Mouse (Mus musculus): ENCODE data around the gene Ghdc.

The Ghdc gene

DNA sequence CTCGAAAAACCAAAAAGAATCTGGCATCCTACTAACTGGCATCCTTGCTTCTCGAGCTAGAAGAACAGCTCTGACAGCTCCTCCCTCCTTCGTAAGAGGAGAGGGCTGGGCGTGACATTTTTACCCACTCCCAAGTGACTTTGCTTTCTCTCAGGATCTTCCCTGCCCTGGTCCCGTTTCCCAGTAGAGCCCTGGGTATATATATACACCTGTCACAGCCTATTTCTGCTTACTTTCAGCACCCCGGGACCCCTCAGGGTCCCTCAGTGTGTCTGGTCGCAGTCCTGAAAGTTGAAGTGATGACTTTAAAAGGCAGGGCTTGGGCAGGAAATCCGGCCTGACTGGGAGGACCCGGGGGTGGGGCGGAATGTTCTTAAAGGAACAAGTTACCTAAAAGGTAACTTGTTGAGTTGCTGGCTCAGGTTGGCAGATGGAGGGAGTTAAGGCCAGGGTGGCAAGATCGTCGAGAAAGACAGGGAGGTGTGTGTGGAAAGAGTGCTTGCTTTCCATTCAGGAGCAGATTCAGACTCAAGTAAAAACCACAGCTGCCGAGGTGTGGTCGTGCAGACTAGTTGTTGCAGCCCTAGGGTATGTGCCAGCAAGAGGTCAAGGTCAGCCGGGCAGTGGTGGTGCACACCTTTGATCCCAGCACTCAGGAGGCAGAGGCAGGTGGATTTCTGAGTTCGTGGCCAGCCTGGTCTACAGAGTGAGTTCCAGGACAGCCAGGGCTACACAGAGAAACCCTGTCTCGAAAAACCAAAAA lies at the start of gene Ghdc:
Gene Ghdc (minus strand): TSS at position 312 of the 763 bp plus-strand sequence.
- DNase-seq: peak; percentile 95

DNA sequence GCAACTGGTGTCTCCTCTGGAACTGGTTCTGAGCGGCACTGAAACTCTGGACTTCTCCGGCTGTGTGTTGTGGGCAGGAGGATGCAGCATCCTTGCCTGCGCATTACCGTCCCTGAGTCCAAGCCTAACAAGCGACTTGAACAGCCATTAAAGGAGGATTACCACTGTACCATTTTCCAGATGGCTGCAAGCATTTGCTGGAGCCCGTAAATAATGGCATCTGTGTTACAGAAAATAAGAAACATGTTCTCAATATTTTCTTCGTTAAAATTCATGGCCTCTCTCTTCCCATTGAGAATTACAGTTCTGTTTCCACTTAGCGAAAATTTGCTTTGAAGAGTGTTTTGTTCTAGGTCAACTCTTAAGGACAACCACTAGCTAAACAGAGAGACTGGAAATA lies 49.3 kb upstream of the Ghdc start:
- no peak for DNase-seq

DNA sequence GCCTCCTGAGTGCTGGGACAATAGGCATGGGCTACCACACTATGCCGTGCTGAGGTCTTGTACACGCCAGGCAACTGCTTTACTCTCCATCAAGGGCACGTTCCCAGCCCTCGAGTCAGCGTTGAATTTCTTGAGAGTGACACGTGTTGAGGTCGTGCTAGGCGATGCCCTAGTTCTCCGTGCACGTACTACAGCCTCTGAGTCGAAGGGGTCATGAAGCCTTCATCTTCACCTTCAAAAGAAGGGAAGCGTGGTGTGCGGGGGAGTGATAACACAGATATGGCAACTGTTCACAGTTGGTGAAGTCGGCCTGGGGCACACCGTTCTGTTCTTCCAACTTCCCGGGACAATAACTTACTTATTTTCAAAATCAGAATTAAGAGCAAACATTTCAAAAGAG lies 48.9 kb upstream of the Ghdc start:
- no peak for DNase-seq

DNA sequence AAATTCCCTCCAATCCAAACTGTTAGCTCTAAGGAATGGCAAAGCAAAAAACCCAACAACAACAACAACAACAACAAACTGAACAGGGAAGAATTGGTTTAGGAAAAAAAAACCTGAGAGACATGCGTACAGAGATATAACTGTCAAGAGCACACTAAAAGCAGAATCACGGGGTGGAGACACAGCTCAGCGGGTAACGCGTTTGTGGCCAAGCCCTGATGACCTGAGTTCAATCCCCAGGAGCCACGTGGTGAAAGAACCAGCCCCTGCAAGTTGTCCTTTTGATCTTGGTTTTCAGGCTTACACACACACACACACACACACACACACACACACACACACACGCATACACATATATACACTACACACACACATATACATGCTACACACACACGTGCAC lies 48.3 kb upstream of the Ghdc start:
- DNase-seq: no peak

DNA sequence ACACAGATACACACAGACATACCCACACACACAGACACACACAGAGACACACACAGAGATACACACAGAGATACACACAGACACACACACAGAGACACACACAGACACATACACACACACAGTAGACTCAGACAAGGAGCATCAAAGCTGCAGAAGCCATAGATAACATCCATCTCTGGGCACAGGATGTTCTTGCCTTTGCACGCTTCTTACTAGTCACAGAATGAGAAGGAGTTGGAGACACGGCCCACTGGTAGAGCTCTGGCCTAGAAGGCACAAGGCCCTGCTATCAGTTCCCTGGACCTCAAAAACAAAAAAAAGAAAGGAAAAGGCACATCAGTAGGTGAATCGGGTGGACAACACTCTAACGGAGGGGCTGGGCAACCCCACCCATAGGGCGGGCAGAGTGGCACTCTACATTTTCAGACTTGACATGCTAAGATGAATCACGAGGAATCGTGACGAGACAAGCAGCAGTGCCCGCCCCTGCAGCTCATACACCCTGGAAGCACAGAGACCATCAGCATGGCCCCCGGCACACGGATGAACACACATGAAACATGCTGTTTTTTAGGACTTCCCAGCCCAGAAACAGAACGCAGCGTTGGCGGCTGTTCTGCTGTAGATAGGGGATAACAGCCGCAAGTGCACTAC lies 47.7 kb upstream of the Ghdc start:
- DNase-seq: no peak

DNA sequence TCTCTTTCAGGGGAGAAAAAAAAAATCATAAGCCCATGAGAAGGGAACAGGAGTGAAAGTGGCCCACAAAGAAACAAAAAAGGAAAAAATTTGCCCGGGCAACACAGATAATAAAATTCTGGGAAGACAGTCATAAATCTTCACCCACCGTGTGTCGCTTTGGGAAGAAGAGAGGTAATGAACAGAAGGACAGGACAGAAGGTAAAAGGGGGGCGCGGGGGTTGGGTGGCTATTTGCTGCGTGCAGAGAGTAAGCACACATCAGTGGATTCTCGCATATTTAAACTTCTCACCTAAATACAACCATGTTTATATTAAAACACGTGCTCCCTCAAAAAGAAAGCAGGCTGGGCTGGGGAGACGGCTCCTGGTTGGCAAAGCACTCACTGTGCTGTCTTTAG lies 46.6 kb upstream of the Ghdc start:
- DNase-seq: no peak

DNA sequence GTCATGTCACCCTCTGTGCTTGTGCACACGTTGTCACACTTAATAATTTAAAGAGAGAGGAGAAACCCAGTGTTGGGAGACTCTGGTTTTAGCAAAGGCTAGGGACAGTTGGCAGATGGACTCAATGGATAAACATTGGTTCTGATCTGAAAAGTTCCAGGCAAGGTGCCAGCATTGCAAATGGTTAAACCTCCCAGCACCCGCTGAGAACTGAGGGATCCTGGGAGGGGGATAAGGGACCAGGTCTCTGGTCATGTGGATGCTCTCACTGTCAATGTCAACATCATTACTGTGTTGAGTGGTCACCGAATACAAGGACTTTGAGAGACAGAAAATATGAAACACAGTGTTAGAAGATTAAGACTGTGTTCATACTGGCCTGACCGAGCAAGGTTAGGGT lies 46.0 kb upstream of the Ghdc start:
- peak; percentile 76 for DNase-seq

DNA sequence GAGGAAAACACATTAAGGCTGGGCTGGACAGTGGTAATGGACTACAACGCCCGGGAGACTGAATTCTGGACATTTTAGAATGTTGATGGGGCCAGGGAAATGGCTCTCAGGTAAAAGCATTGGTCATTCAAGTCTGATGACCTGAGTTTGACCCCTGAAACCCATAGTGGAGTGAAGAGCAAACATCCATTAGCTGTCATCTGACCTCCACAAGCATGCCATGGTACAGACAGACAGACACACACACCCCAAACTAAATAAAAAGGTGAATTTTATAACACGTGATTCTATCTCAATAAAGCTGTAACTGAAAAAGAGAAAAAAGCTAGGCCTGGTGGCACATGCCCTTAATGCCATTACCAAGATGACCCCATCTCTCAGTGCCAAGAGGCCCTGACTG lies 45.6 kb upstream of the Ghdc start:
- DNase-seq: no peak

DNA sequence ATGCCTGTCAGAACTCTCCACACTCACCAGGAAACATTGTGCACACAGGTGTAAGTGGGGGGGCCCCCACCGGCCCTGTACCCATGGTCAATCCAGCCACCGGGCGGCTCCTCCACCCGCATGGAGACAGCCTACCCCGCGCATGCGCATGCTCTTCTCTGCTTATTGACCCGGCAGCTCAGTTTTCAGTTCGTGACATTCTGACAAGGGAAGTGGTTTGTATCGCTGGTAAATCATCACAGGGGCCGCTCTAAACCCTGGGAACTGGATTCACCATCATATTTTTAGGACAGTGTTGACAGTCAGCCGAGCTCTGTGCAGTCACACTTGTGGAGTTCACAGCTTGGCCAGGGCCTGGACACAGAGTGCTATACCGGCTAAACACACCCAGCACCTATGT lies 43.7 kb upstream of the Ghdc start:
- peak; percentile 86 for DNase-seq

DNA sequence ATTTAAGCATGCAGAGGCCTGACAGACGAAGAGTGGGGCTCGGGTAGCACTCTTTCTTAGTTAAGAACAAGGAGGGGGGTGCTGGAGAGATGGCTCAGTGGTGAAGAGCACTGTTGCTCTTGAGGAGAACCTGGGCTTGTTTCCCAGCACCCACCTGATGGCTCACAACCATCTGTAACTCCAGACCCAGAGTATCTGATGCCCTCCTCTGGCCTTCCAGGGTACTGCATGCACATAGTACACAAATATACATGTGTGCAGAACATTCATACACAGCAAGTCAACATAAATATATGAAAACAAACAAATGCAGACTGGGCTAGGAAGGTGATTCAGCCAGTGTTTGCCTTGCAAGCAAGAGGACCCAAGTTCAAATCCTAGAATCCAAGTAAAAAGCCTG lies 40.4 kb upstream of the Ghdc start:
- DNase-seq: no peak

DNA sequence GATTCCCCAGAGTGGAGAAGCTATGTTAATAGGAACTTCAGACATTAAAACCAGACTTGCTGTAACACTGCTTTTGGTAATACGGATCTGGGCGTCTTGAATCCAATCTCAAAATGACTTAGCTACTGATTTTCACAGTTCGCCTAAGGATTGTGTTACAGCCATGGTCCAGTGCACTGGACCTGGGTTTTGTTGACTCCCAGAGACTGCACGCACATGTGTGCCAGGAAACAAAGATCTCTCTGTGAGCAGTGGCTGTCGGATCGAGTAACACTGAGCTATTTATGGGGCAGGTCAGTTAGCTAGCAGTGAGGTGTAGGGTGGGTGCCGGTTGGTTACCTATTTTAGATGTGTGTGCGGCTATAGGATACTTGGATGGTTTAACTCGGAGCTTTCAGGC lies 39.8 kb upstream of the Ghdc start:
- peak; percentile 84 for DNase-seq

DNA sequence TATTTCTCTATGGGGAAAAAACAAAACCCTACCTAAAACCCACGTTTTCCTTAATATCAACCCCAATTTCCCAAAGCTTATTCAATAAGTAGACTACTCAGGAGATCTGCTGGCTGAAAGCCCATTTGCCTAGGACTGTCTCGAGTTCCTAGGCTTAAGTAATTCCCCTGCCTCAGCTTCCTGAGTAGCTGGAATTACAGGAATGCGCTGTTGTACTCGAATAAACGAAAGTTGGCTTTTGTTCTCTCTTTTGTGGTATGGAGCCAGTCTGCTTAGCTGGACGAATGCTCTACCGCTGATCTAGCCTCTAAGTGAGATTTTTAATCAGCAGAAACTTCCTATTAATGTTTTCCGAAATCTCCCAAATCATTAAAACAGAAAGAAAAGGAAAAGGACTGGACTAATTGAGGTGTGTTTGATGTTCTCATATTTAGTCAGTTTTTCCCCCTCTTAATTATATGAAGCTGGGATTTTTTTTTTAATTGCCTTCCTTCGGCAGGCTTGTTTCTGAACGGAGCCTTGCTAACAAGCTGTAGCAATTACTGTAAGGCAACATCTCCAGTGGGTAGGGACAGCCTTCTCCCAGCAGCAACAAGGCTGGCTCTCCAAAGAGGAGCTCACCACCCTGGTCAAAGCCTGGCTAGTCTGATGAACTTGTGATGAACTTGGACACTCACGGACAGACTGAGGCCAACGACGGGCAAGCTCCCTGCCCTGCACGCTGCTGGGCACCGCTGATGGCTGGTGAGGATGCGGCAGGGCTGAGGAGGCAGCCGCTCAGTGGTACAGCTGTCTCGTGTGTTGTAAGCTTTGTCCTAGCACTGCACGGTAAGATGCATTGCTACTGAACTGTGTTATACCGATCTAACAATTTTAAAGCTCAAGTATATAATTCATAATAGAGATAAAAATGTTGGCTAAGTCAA lies 35.9 kb upstream of the Ghdc start:
- DNase-seq: no peak

DNA sequence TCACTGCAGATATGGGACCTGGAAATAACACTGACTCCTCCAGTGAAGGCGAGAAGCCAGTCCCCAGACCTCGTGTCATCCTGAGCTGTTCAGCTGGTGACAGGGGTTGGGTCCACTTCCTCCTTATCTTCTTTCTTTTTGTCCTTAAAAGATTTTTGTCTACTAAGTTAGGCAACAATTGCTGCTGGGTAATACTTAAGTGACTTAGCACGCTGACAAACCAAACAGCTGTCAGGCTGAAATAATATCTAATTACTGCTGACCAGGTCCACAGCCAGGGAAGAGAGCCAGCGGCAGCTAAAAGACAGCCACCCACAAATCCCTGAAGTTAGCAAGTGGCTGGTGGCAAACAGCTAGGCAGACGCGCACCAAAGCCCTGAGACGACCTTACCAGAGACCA lies 34.8 kb upstream of the Ghdc start:
- DNase-seq: no peak

DNA sequence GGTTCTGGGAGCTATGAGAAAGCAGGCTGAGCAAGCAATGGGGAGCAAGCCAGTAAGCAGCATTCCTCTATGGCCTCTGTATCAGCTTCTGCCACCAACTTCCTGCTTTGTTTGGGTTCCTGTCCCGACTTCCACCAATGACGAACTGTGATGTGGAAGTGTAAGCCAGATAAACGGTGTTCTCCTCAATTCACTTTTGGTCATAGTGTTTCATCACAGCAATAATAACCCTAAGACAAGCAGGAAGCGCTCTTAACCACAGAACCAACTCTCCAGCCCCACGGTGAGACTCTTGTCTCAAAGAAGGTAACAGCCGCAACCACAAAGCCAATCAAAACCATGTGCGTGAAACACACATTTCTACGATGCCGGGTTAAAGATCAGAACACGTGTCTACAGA lies 33.7 kb upstream of the Ghdc start:
- no peak for DNase-seq

DNA sequence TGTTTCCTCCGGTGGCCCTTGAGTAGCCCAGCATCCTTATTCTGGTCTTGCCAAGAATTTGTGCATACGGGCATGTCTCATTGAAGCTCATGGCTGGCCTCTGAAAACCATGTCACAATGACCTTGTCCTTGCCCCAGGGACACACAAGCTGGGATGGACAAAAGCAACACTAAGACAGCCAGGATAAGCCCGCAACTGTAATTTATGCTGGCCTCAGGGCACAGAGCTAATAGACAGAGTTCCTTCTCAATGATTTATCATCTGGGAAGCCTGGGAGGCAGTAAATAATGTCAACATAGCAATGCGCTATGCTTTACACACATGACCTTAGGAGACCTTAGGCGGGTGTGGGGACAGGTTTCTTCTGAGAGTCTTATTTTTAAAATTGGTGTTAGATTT lies 28.7 kb upstream of the Ghdc start:
- DNase-seq: no peak

DNA sequence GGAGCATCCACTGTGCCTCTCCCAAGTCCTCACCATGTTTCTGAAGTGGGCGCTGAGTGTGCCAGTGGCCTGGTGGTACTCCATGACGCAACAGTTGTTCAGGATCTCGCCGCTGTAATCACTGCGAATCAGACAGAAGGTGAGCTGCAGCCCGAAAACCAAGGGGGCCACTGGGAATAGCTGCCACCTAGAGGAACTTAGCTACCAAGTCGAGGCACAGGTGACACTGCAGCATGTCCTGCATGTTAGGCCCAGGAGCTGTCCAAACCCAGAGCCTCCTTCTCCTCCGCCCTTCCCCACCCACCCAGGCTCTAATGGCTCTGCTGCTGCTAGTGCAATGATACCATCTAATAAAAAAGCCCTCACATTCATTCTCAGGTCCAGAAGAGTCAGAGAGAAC lies 25.8 kb upstream of the Ghdc start:
- DNase-seq: no peak

DNA sequence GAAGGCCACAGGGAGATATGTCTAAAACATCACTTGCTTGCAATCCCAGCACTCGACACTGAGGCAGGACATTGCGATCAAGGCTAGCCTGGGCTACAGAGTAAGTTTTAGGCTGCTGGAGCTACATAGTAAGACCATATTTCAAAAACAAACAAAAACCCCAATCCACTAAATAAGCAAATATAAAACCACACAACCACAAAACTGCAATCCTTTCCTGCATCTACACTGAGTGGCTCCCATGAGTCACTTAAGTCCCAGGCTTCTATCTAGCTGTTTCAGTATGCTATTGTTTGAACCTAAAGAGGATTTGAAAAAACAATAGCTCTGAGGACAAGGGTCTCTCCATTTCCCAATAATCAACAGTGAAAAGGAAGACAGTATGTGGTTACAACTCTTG lies 24.6 kb upstream of the Ghdc start:
- DNase-seq: no peak

DNA sequence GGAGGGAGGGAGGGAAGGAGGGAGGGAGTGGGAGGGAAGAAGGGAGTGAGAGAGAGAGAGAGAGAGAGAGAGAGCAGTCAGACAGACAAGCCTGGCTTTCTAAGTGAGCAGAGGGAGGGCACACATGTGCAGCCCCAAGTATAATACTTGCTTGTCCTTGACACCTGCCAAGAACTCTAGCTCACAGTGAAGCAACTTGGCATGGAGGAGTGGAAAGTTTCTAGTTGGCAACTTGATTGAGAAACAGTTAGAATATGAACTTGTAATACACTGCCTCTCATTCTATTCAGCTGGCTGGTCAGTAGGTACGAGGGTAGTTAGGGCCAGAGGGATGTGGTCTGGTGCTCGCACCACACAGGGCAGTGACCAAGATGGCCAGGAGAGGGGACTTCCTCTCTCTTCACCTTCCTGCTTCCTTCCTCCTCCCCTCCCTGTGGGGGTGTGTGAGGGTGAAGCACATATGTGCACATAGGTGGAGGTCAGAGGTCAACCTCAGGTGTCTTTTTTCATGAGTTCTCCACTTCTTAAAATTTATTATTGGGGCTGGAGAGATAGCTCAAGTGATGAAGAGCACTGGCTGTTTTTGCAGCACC lies 20.8 kb upstream of the Ghdc start:
- peak; percentile 93 for DNase-seq

DNA sequence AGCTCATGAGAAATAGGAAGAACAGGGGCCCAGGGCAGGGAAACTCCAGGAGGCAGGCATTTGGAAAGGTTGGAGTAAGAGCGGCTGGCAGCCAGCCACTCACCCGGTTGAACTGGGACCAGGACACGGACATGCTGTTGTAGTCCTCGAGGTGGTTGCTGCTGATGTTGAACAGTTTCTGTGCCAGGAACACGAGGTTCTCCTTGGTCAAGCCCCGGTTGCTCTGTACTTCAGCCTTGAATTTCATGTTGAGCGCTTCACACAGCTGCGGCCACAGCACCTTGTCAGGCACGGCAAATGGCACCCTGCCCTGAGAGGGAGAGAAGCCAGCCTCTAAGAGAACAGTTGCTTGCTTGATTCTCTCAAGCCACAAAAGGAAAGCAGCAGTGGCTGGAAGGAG lies 19.9 kb upstream of the Ghdc start:
- peak; percentile 96 for DNase-seq

DNA sequence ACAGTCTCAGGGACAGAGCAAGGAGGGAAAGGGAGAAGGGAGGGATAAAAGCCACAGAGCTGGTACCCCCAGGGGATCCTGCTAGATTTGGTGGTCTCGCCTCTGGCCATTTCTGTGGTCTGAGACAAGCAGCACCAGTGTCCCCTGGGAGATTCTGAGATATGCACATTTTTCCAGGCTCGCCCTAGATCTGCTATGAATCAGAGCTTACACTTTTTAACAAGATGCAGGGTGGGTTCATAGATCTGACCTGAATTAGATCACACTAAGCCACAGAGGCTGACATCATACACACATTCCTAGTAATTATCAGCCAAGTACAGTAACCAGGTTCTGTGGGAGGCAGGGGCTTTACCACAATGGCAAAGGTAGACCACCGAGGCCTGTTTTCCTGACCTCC lies 18.9 kb upstream of the Ghdc start:
- DNase-seq: no peak

DNA sequence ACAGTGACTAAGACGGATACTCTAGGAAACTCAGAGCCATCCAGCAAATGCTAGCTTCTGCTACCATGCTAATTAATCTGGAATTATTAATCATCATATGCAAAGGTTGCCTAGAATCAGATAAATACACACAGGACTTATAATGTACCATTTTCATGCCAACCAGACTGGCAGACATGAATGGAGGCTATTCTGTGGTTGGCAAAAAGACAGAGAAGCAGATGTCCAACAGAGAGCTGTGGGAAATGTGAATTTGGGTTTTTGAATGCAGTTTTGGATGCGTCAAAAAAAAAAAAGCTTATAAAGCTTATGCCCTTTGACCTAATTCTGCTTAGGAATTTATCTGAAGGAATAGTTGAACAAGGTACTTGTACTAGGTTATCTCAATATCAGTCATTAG lies 15.0 kb upstream of the Ghdc start:
- DNase-seq: no peak

DNA sequence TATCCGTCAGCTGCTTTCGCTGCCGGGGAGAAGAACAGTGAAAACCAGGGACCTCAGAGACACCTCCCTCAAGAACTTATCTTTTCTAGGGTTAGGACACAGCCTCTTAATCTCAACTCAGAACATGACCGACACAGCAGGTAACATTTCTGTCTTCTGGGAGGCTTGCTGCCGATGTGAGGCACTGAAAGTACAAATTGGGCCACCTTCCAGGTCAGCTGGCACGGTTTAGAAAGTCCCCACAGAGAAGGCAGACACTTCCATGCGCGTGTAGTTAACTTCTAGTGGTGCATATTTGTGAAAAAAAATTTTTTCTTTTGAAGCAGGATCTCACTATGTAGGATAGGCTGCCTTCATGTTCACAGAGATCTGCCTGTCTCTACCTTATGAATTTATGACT lies 13.5 kb upstream of the Ghdc start:
- DNase-seq: no peak

DNA sequence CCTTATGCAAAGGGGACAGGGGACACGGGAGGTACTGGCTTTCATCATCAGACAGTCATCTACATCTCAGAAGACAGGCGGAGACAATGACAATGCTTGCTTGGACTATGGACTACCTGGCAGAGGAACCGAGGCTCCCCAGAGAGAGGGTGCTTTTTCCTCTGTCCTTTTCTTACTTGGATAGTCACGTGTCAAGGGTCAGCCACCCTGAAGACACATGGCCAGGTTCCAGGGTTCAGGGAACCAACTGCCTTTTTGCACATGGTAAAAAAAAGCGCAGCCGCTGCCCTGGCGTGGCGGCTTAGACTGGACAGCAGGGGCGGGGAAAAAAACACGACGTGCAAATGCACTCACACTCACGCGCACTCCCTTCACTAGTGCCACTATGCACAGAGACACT lies 11.8 kb upstream of the Ghdc start:
- DNase-seq: peak; percentile 96
